Mouse (Mus musculus) heart, postnatal 0 days (tissue): ENCODE results near the gene Crcp. TPM values are rescaled to one million over a fixed set of nuclear protein-coding genes. Genes with fewer than 3 reads are reported as not detected.

Experiments used
- ATAC-seq: fragments of 200-750 bp; cut with Nextera tagmentation; 2 replicates; pipeline ENCODE4 v1.8.0; 2017; ENCODE audit warnings: low read depth, moderate number of reproducible peaks, moderate library complexity; ENCODE audit not compliant: insufficient read depth
- DNase-seq: peaks from one replicate; pipeline ENCODE4 v3.0.0-alpha.2; 2016; ENCODE audit warnings: low spot score
- H3K27ac ChIP-seq: fragments of 300-500 bp; sonication (generic); 2 replicates; pipeline ENCODE4 v1.5.1; 2014; ENCODE audit warnings: low read depth, mild to moderate bottlenecking
- H3K27me3 ChIP-seq: fragments of 300-500 bp; sonication (generic); 2 replicates; pipeline ENCODE4 v1.6.1; 2014; ENCODE audit warnings: low read length, mixed read lengths; ENCODE audit not compliant: control insufficient read depth, insufficient read depth
- H3K36me3 ChIP-seq: fragments of 300-500 bp; sonication (generic); replicated peaks from 2 replicates; pipeline ENCODE4 v1.6.1; 2014; ENCODE audit warnings: low read length, mixed read lengths; ENCODE audit not compliant: control insufficient read depth, insufficient read depth
- H3K4me1 ChIP-seq: fragments of 300-500 bp; sonication (generic); 2 replicates; pipeline ENCODE4 v1.6.1; 2014; ENCODE audit warnings: antibody characterized with exemption; ENCODE audit not compliant: control insufficient read depth, insufficient read depth
- H3K4me2 ChIP-seq: fragments of 300-500 bp; sonication (generic); 2 replicates; pipeline ENCODE4 v1.6.1; 2014; ENCODE audit warnings: low read depth, mild to moderate bottlenecking, low read length, moderate library complexity
- H3K4me3 ChIP-seq: fragments of 300-500 bp; sonication (generic); 2 replicates; pipeline ENCODE4 v1.5.1; 2014; ENCODE audit warnings: low read depth, low read length
- H3K9ac ChIP-seq: fragments of 300-500 bp; sonication (generic); replicated peaks from 2 replicates; pipeline ENCODE4 v1.6.1; 2014; ENCODE audit warnings: low read depth, low read length, mixed read lengths
- H3K9me3 ChIP-seq: fragments of 300-500 bp; sonication (generic); replicated peaks from 2 replicates; pipeline ENCODE4 v1.6.1; 2016; ENCODE audit warnings: low read length; ENCODE audit not compliant: control insufficient read depth
- CTCF ChIP-seq: IDR thresholded peaks from 2 replicates; pipeline ENCODE4 v1.5.1; 2016; ENCODE audit warnings: antibody characterized with exemption, control low read depth, low read depth
- EP300 ChIP-seq: IDR thresholded peaks from 2 replicates; pipeline ENCODE4 v1.6.1; 2016; ENCODE audit warnings: antibody characterized with exemption, low read depth
- WGBS: fragments of 180-500 bp; shearing (Covaris S2); extraction: QIAGEN DNeasy Blood & Tissue Kit; methylation state at CpG from one replicate; pipeline ENCODE4 v1.1.7; 2014; 5-methylcytosine and 5-hydroxymethylcytosine counted together
- polyA plus RNA-seq: library from polyadenylated mRNA; unstranded; fragments of >200 nt; fragmentation: Nextera tagmentation; extraction: Ambion mirVana; gene quantifications from 2 replicates; pipeline ENCODE4 v1.2.1, GENCODE M21; 2015
- total RNA-seq: library from RNA; depleted of rRNA; stranded (reverse); fragments of >200 nt; gene quantifications from 2 replicates; pipeline ENCODE4 v1.2.3, GENCODE M21; 2014; ENCODE audit warnings: low replicate concordance

Gene Crcp
- total and polyA plus RNA-seq, 2 experiments from 2014 or later, result 9.7 to 20.8 TPM

- no peak overlapping the region for H3K4me2 ChIP-seq
- TF ChIP-seq EP300 (no peak), CTCF (no peak)
- ATAC-seq, result no peak
- no peak overlapping the region for H3K4me3 ChIP-seq
- H3K9ac ChIP-seq, result no peak overlapping the region
- WGBS, result 92% methylated on average over 7 of the region's 7 CpGs
- H3K4me1 ChIP-seq, result no peaks in the 10 kb centered on the region
- H3K9me3 ChIP-seq, result no peaks in the 10 kb centered on the region
- H3K36me3 ChIP-seq, result no peaks in the 10 kb centered on the region
- no peak for DNase-seq
- H3K27ac ChIP-seq, result no peak overlapping the region
- H3K27me3 ChIP-seq, result no peaks in the 10 kb centered on the region
These were observed 58.9 kb downstream of the Crcp start for GRCm38 (mm10) chr5:130088008-130088407.

GRCm38 (mm10) chr5:130088612-130089011, 59.5 kb downstream of the Crcp start:
- TF ChIP-seq CTCF, result no peak
- TF ChIP-seq EP300, result no peak
- H3K9me3 ChIP-seq, result no peaks in the 10 kb centered on the region
- no peak overlapping the region for H3K4me3 ChIP-seq
- no peak overlapping the region for H3K9ac ChIP-seq
- ATAC-seq (no peak), DNase-seq (no peak)
- no peaks in the 10 kb centered on the region for H3K27me3 ChIP-seq
- H3K4me2 ChIP-seq, result no peak overlapping the region
- H3K27ac ChIP-seq, result no peak overlapping the region
- H3K36me3 ChIP-seq, result no peaks in the 10 kb centered on the region
- 93% methylated on average over 4 of the region's 4 CpGs for WGBS
- no peaks in the 10 kb centered on the region for H3K4me1 ChIP-seq

GRCm38 (mm10) chr5:130089177-130089576, 60.1 kb downstream of the Crcp start:
- DNase-seq (no peak), ATAC-seq (no peak)
- Histone ChIP-seq H3K4me1 (no peaks in the 10 kb centered on the region), H3K36me3 (no peaks in the 10 kb centered on the region), H3K27ac (no peak overlapping the region), H3K27me3 (no peaks in the 10 kb centered on the region), H3K9me3 (no peaks in the 10 kb centered on the region), H3K9ac (no peak overlapping the region), H3K4me3 (no peak overlapping the region), H3K4me2 (no peak overlapping the region)
- WGBS, result 72% methylated on average over 7 of the region's 7 CpGs
- TF ChIP-seq CTCF (no peak), EP300 (no peak)

- DNase-seq (no peak), ATAC-seq (no peak)
- H3K4me1 ChIP-seq, result no peaks in the 10 kb centered on the region
- no peak for TF ChIP-seq EP300
- no peak for TF ChIP-seq CTCF
- H3K9me3 ChIP-seq, result no peaks in the 10 kb centered on the region
- H3K36me3 ChIP-seq, result no peaks in the 10 kb centered on the region
- no peak overlapping the region for H3K9ac ChIP-seq
- H3K27ac ChIP-seq, result no peak overlapping the region
- 78% methylated on average over 18 of the region's 18 CpGs for WGBS
- no peak overlapping the region for H3K4me2 ChIP-seq
- no peaks in the 10 kb centered on the region for H3K27me3 ChIP-seq
- no peak overlapping the region for H3K4me3 ChIP-seq
These were observed 60.7 kb downstream of the Crcp start for GRCm38 (mm10) chr5:130089626-130090393.

GRCm38 (mm10) chr5:130096754-130097153, 67.7 kb downstream of the Crcp start:
- no peak for ATAC-seq
- no peak overlapping the region for H3K4me3 ChIP-seq
- 75% methylated on average over 12 of the region's 12 CpGs for WGBS

GRCm38 (mm10) chr5:130097837-130098236, 68.7 kb downstream of the Crcp start:
- Histone ChIP-seq H3K27me3 (no peaks in the 10 kb centered on the region), H3K36me3 (0 out of 2 replicates have a peak, but pooled peaks cover 10% of the 10 kb centered on the region), H3K27ac (no peak overlapping the region), H3K4me1 (peaks cover 4% of the 10 kb centered on the region; the same call in 1 of the 2 replicates), H3K9ac (no peak overlapping the region), H3K9me3 (no peaks in the 10 kb centered on the region), H3K4me3 (no peak overlapping the region), H3K4me2 (no peak overlapping the region)
- TF ChIP-seq EP300 (no peak), CTCF (no peak)
- ATAC-seq, result no peak; the same call in 1 of the 2 replicates
- DNase-seq, result no peak
- 19% methylated on average over 2 of the region's 2 CpGs for WGBS

More at GRCm38 (mm10) chr5:130096754-130097153, 67.7 kb downstream of the Crcp start:
- no peak overlapping the region for H3K27ac ChIP-seq
- H3K27me3 ChIP-seq, result no peaks in the 10 kb centered on the region
- no peak for DNase-seq
- no peak overlapping the region for H3K9ac ChIP-seq
- H3K36me3 ChIP-seq, result 0 out of 2 replicates have a peak, but pooled peaks cover 4% of the 10 kb centered on the region
- H3K9me3 ChIP-seq, result no peaks in the 10 kb centered on the region
- H3K4me2 ChIP-seq, result no peak overlapping the region
- H3K4me1 ChIP-seq, result peaks cover 4% of the 10 kb centered on the region; the same call in 1 of the 2 replicates
- TF ChIP-seq EP300 (no peak), CTCF (peak; percentile 1; the same call in 1 of the 2 replicates)
